ENCODE assay signal across 8 mouse cellular contexts in genomic region chr2:164103501-164103900, GRCm38 (mm10). TPM values are rescaled to one million over a fixed set of nuclear protein-coding genes. Genes with fewer than 3 reads are reported as not detected.
A peak's percentile ranks its signal among the peaks of the same experiment; 100 is the strongest.
DNase-seq lines count a peak whose midpoint lies in the region; ATAC-seq and TF ChIP-seq lines count a peak whose summit lies in the region.

No protein-coding gene starts in this region.

- H3K4me2 ChIP-seq in forebrain, embryonic 14.5 days (ENCODE audit: low read length), result no peak overlapping the region
- no peak overlapping the region for H3K4me2 ChIP-seq in forebrain, embryonic 13.5 days
- no peak overlapping the region for H3K4me2 ChIP-seq in limb, embryonic 11.5 days (ENCODE audit: low read depth, severe bottlenecking)

- no peak overlapping the region for H3K9ac ChIP-seq in forebrain, embryonic 14.5 days (ENCODE audit: low read length)
- no peak overlapping the region for H3K9ac ChIP-seq in forebrain, embryonic 13.5 days
- no peak overlapping the region for H3K9ac ChIP-seq in limb, embryonic 11.5 days (ENCODE audit: low read length)

- TF ChIP-seq CTCF in cortical plate, adult 2 months (IDR thresholded peaks at IDR 0.05; ENCODE audit: extremely low read depth, insufficient read depth, low read length), result peak; percentile 90

- no peak for ATAC-seq in forebrain, embryonic 14.5 days
- ATAC-seq in forebrain, embryonic 13.5 days, result no peak
- no peak for ATAC-seq in limb, embryonic 11.5 days (ENCODE audit: insufficient number of reproducible peaks, low FRiP score, low TSS enrichment, low read depth)

- no peaks in the 10 kb centered on the region for H3K9me3 ChIP-seq in forebrain, embryonic 14.5 days (replicated peaks; ENCODE audit: control insufficient read depth, low read length)
- no peaks in the 10 kb centered on the region for H3K9me3 ChIP-seq in forebrain, embryonic 13.5 days (replicated peaks)
- H3K9me3 ChIP-seq in limb, embryonic 11.5 days (ENCODE audit: control insufficient read depth, low read length), result no peaks in the 10 kb centered on the region

- H3K36me3 ChIP-seq in forebrain, embryonic 14.5 days (ENCODE audit: control insufficient read depth, insufficient read depth, low read length), result peaks cover 53% of the 10 kb centered on the region
- H3K36me3 ChIP-seq in forebrain, embryonic 13.5 days (ENCODE audit: poor library complexity, severe bottlenecking), result peaks cover 65% of the 10 kb centered on the region
- peaks cover 7% of the 10 kb centered on the region; the same call in 1 of the 2 replicates for H3K36me3 ChIP-seq in limb, embryonic 11.5 days (ENCODE audit: control insufficient read depth, insufficient read depth, low read length)

- peak; percentile 75 for DNase-seq in forebrain, embryonic 14.5 days (ENCODE audit: low spot score)
- peak; percentile 75 for DNase-seq in 3T3-L1 (ENCODE audit: low read depth, low spot score)
- DNase-seq in adrenal gland, adult 18-20 months (ENCODE audit: low spot score in 2 of 2), result peak; percentile 57 to 68
- DNase-seq in induced T-regulatory cell, adult 2 months (ENCODE audit: low read depth), result peak; percentile 77
- DNase-seq in limb, embryonic 11.5 days (ENCODE audit: low spot score), result peak; percentile 75
- peak; percentile 78 to 79 for DNase-seq in right cerebral cortex, adult 2 months (ENCODE audit: low spot score in 2 of 2)

- H3K4me3 ChIP-seq in forebrain, embryonic 14.5 days (ENCODE audit: low read depth, low read length), result no peak overlapping the region
- no peak overlapping the region for H3K4me3 ChIP-seq in forebrain, embryonic 13.5 days
- no peak overlapping the region for H3K4me3 ChIP-seq in cortical plate, adult 2 months (ENCODE audit: insufficient read depth, low read length)
- no peak overlapping the region for H3K4me3 ChIP-seq in limb, embryonic 11.5 days (ENCODE audit: low read depth, low read length)

- 22% methylated on average over 4 of the region's 4 CpGs for WGBS in forebrain, embryonic 14.5 days
- WGBS in forebrain, embryonic 13.5 days, result 33% methylated on average over 4 of the region's 4 CpGs
- 33% methylated on average over 4 of the region's 4 CpGs for WGBS in limb, embryonic 11.5 days

- H3K27me3 ChIP-seq in forebrain, embryonic 14.5 days (replicated peaks; ENCODE audit: control insufficient read depth, insufficient read depth, low read length), result no peaks in the 10 kb centered on the region
- H3K27me3 ChIP-seq in forebrain, embryonic 13.5 days, result no peaks in the 10 kb centered on the region
- no peaks in the 10 kb centered on the region for H3K27me3 ChIP-seq in limb, embryonic 11.5 days (ENCODE audit: control insufficient read depth, insufficient read depth, low read length)

- H3K4me1 ChIP-seq in forebrain, embryonic 14.5 days (ENCODE audit: control insufficient read depth, insufficient read depth, low read length), result no peaks in the 10 kb centered on the region
- H3K4me1 ChIP-seq in forebrain, embryonic 13.5 days, result no peaks in the 10 kb centered on the region
- H3K4me1 ChIP-seq in cortical plate, adult 2 months (ENCODE audit: control insufficient read depth, insufficient read depth, low read length), result no peaks in the 10 kb centered on the region; the same call in 1 of the 2 replicates
- no peaks in the 10 kb centered on the region for H3K4me1 ChIP-seq in limb, embryonic 11.5 days (ENCODE audit: control insufficient read depth, insufficient read depth, low read length)

- no peak overlapping the region for H3K27ac ChIP-seq in forebrain, embryonic 14.5 days (ENCODE audit: low read depth, low read length)
- no peak overlapping the region for H3K27ac ChIP-seq in forebrain, embryonic 13.5 days
- H3K27ac ChIP-seq in cortical plate, adult 2 months (ENCODE audit: insufficient read depth, low read length), result no peak overlapping the region
- no peak overlapping the region for H3K27ac ChIP-seq in limb, embryonic 11.5 days (replicated peaks; ENCODE audit: low read depth, low read length)

- no peak for TF ChIP-seq POLR2A in cortical plate, adult 2 months (IDR thresholded peaks at IDR 0.05; ENCODE audit: extremely low read depth, insufficient read depth, low read length)

RNA-seq across cellular contexts. Expression of gene Tomm34, which starts 32.5 kb away (rescaled TPM):
- 53.1 and 60.3 TPM in 2 replicates for polyA plus RNA-seq in forebrain, embryonic 14.5 days (2014; fragmentation: Nextera tagmentation; extraction: Ambion mirVana)
- 47.8 and 54.1 TPM in 2 replicates for polyA plus RNA-seq in forebrain, embryonic 13.5 days (2015; fragmentation: Nextera tagmentation; extraction: Ambion mirVana)
- total RNA-seq in adrenal gland, adult 18-20 months (2021), result 10 to 100 TPM; 37.2 to 52.7 TPM
- 93.7 and 96.7 TPM in 2 replicates for polyA plus RNA-seq in cortical plate, adult 2 months (2012; rRNA removed)
- polyA plus RNA-seq in limb, embryonic 11.5 days (2014; fragmentation: Nextera tagmentation; extraction: Ambion mirVana), result 63.5 and 66.9 TPM in 2 replicates

RNA-seq across cellular contexts. Expression of gene Stk4, which starts 33.4 kb away (rescaled TPM):
- polyA plus RNA-seq in forebrain, embryonic 14.5 days (2014; fragmentation: Nextera tagmentation; extraction: Ambion mirVana), result 36.2 and 39.5 TPM in 2 replicates
- polyA plus RNA-seq in forebrain, embryonic 13.5 days (2015; fragmentation: Nextera tagmentation; extraction: Ambion mirVana), result 25.6 and 30.8 TPM in 2 replicates
- total RNA-seq in adrenal gland, adult 18-20 months (2021), result 10 to 100 TPM; 24.4 to 27.2 TPM
- polyA plus RNA-seq in cortical plate, adult 2 months (2012; rRNA removed), result 20.3 and 20.9 TPM in 2 replicates
- polyA plus RNA-seq in limb, embryonic 11.5 days (2014; fragmentation: Nextera tagmentation; extraction: Ambion mirVana), result 27.2 and 30.9 TPM in 2 replicates
